ENCODE assay signal across 1 mouse cellular context in the genomic region with DNA sequence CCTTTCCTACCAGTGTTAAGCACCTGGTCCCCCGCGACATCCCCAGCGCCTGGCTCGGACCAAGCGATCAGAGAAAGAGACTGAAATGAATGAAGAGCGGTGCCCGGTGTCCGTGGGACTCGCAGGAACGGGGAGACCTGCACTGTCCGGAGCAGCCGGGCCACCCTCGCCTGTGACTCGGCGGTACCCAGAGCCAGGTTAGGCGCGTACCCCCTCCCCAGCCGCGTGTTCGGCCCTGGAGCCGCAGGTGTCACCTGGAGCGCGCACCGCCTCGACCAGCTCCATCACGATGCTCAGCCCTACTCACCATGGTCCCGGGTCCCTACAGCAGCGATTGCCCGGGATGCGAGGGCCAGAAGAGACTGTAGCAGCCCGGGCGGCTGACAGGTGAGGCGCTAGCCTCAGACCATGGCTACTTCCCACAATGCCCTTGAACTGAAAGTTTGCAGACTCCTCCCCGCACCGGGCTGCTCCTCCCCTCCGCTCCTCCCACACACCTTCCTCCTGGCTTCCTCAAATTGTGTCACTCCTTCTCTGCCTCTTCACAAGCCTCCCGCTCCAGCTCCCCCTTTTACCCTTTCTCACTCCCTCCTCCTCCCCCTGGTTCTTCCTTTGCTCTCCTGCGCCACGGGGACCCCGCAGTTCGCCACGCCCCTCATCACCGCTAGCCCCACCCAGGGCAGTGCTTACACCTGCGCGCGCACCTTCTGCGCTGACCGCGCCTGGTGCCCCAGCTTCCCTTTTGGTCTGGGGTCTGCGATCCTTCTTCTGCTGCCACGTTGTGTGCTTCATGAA.
TF ChIP-seq lines count a peak whose summit lies in the region.

A gene (minus strand): TSS at position 430 of the 795 bp plus-strand sequence.

TF ChIP-seq in CH12.LX, 34 proteins besides CTCF, POLR2A, EP300 and RAD21 (continued from another document):
- no peak for TF ChIP-seq RCOR1 (conservative IDR thresholded peaks at IDR 0.05; ENCODE audit: low read depth, low read length)
- TF ChIP-seq IRF4 (IDR thresholded peaks at IDR 0.05; ENCODE audit: low read depth, low read length) = no peak
- no peak for TF ChIP-seq E2F4 (IDR thresholded peaks at IDR 0.05; ENCODE audit: insufficient replicate concordance, low read depth, low read length)
TF ChIP-seq in CH12.LX: peak in this region for 8.
